Mouse (Mus musculus): Measurements from ENCODE around the gene Dnaic1. TPM values are rescaled to one million over a fixed set of nuclear protein-coding genes. Genes with fewer than 3 reads are reported as not detected.
A peak's percentile ranks its signal among the peaks of the same experiment; 100 is the strongest.
"Not testable (repeated sequence)": the region's sequence is repeated elsewhere in the genome, so short reads cannot be mapped to it uniquely, and the experiment has no call there.

Dnaic1 gene
- polyA plus RNA-seq, 1 experiment from 2014 or later: 1.2 TPM

- no peaks in the 10 kb centered on the region for H3K9me3 ChIP-seq (replicated peaks; ENCODE audit: control insufficient read depth, low read length)
- H3K4me2 ChIP-seq: no peak overlapping the region
- H3K4me3 ChIP-seq (ENCODE audit: low read depth, low read length): no peak overlapping the region
- 48% methylated on average over 2 of the region's 2 CpGs for WGBS (ENCODE audit: insufficient replicate concordance)
- no peak; the same call in 1 of the 2 replicates for ATAC-seq (replicated peaks; ENCODE audit: insufficient number of reproducible peaks, low FRiP score, low TSS enrichment)
- H3K9ac ChIP-seq (ENCODE audit: low read depth, low read length): 0 out of 2 replicates have a peak overlapping the region, but pooled peaks have one; percentile 31
- H3K36me3 ChIP-seq (ENCODE audit: control insufficient read depth, insufficient read depth, low read length): no peaks in the 10 kb centered on the region
- H3K27me3 ChIP-seq (ENCODE audit: control insufficient read depth, insufficient read depth, low read length): peaks cover 13% of the 10 kb centered on the region
- H3K27ac ChIP-seq (ENCODE audit: low read depth, low read length): no peak overlapping the region
- H3K4me1 ChIP-seq (ENCODE audit: control insufficient read depth, insufficient read depth, low read length): peaks cover 49% of the 10 kb centered on the region
Measured at GRCm38 (mm10) chr4:41679291-41679690, 109.7 kb downstream of the Dnaic1 start.

- Histone ChIP-seq H3K9me3 (replicated peaks; ENCODE audit: control insufficient read depth, low read length) (no peaks in the 10 kb centered on the region), H3K36me3 (ENCODE audit: control insufficient read depth, insufficient read depth, low read length) (no peaks in the 10 kb centered on the region), H3K4me2 (no peak overlapping the region), H3K4me1 (ENCODE audit: control insufficient read depth, insufficient read depth, low read length) (peaks cover 43% of the 10 kb centered on the region), H3K9ac (ENCODE audit: low read depth, low read length) (no peak overlapping the region), H3K4me3 (ENCODE audit: low read depth, low read length) (no peak overlapping the region), H3K27ac (ENCODE audit: low read depth, low read length) (no peak overlapping the region), H3K27me3 (ENCODE audit: control insufficient read depth, insufficient read depth, low read length) (peaks cover 7% of the 10 kb centered on the region)
- 78% methylated on average over 4 of the region's 4 CpGs for WGBS (ENCODE audit: insufficient replicate concordance)
- ATAC-seq (replicated peaks; ENCODE audit: insufficient number of reproducible peaks, low FRiP score, low TSS enrichment): no peak
Measured at GRCm38 (mm10) chr4:41681176-41681575, 111.6 kb downstream of the Dnaic1 start.

GRCm38 (mm10) chr4:41681947-41682346, 112.4 kb downstream of the Dnaic1 start:
- Histone ChIP-seq H3K9ac (ENCODE audit: low read depth, low read length) (no peak overlapping the region), H3K27me3 (ENCODE audit: control insufficient read depth, insufficient read depth, low read length) (peaks cover 3% of the 10 kb centered on the region), H3K4me1 (ENCODE audit: control insufficient read depth, insufficient read depth, low read length) (peaks cover 35% of the 10 kb centered on the region), H3K4me2 (no peak overlapping the region), H3K27ac (ENCODE audit: low read depth, low read length) (no peak overlapping the region), H3K9me3 (replicated peaks; ENCODE audit: control insufficient read depth, low read length) (no peaks in the 10 kb centered on the region), H3K4me3 (ENCODE audit: low read depth, low read length) (no peak overlapping the region), H3K36me3 (ENCODE audit: control insufficient read depth, insufficient read depth, low read length) (no peaks in the 10 kb centered on the region)
- no peak for ATAC-seq (replicated peaks; ENCODE audit: insufficient number of reproducible peaks, low FRiP score, low TSS enrichment)
- 56% methylated on average over 10 of the region's 10 CpGs for WGBS (ENCODE audit: insufficient replicate concordance)

GRCm38 (mm10) chr4:41682789-41683188, 113.2 kb downstream of the Dnaic1 start:
- H3K27me3 ChIP-seq (ENCODE audit: control insufficient read depth, insufficient read depth, low read length): peaks cover 2% of the 10 kb centered on the region
- H3K4me3 ChIP-seq (ENCODE audit: low read depth, low read length): no peak overlapping the region
- 9% methylated on average over 6 of the region's 6 CpGs for WGBS (ENCODE audit: insufficient replicate concordance)
- no peak overlapping the region; the same call in 1 of the 2 replicates for H3K4me2 ChIP-seq
- no peak overlapping the region for H3K9ac ChIP-seq (ENCODE audit: low read depth, low read length)
- no peak for ATAC-seq (replicated peaks; ENCODE audit: insufficient number of reproducible peaks, low FRiP score, low TSS enrichment)
- H3K27ac ChIP-seq (ENCODE audit: low read depth, low read length): no peak overlapping the region
- H3K9me3 ChIP-seq (replicated peaks; ENCODE audit: control insufficient read depth, low read length): no peaks in the 10 kb centered on the region
- H3K4me1 ChIP-seq (ENCODE audit: control insufficient read depth, insufficient read depth, low read length): peaks cover 31% of the 10 kb centered on the region
- H3K36me3 ChIP-seq (ENCODE audit: control insufficient read depth, insufficient read depth, low read length): no peaks in the 10 kb centered on the region

GRCm38 (mm10) chr4:41683303-41683702, 113.7 kb downstream of the Dnaic1 start:
- H3K27me3 ChIP-seq (ENCODE audit: control insufficient read depth, insufficient read depth, low read length); H3K9me3 ChIP-seq (replicated peaks; ENCODE audit: control insufficient read depth, low read length); H3K36me3 ChIP-seq (ENCODE audit: control insufficient read depth, insufficient read depth, low read length); H3K4me3 ChIP-seq (ENCODE audit: low read depth, low read length); H3K27ac ChIP-seq (ENCODE audit: low read depth, low read length); H3K9ac ChIP-seq (ENCODE audit: low read depth, low read length): not testable (repeated sequence)
- Histone ChIP-seq H3K4me2 (peak overlapping the region; percentile 40), H3K4me1 (ENCODE audit: control insufficient read depth, insufficient read depth, low read length) (peaks cover 28% of the 10 kb centered on the region)
- WGBS (ENCODE audit: insufficient replicate concordance): 0% methylated on average over 2 of the region's 27 CpGs
- ATAC-seq (replicated peaks; ENCODE audit: insufficient number of reproducible peaks, low FRiP score, low TSS enrichment): peak; percentile 52; the same call in 1 of the 2 replicates

GRCm38 (mm10) chr4:41684131-41684930, 114.8 kb downstream of the Dnaic1 start:
- H3K27ac ChIP-seq (ENCODE audit: low read depth, low read length); H3K9me3 ChIP-seq (replicated peaks; ENCODE audit: control insufficient read depth, low read length); H3K9ac ChIP-seq (ENCODE audit: low read depth, low read length); H3K27me3 ChIP-seq (ENCODE audit: control insufficient read depth, insufficient read depth, low read length); H3K36me3 ChIP-seq (ENCODE audit: control insufficient read depth, insufficient read depth, low read length): not testable (repeated sequence)
- Histone ChIP-seq H3K4me1 (ENCODE audit: control insufficient read depth, insufficient read depth, low read length) (peaks cover 17% of the 10 kb centered on the region), H3K4me3 (ENCODE audit: low read depth, low read length) (peak overlapping the region; percentile 22; the same call in 1 of the 2 replicates), H3K4me2 (peak overlapping the region; percentile 46)
- ATAC-seq (replicated peaks; ENCODE audit: insufficient number of reproducible peaks, low FRiP score, low TSS enrichment): 0 out of 2 replicates have a peak, but pooled peaks have one; percentile 14
- 2% methylated on average over 21 of the region's 27 CpGs for WGBS (ENCODE audit: insufficient replicate concordance)

GRCm38 (mm10) chr4:41684931-41685453, 115.4 kb downstream of the Dnaic1 start:
- not testable (repeated sequence) for H3K27me3 ChIP-seq (ENCODE audit: control insufficient read depth, insufficient read depth, low read length); H3K27ac ChIP-seq (ENCODE audit: low read depth, low read length); H3K4me2 ChIP-seq; H3K36me3 ChIP-seq (ENCODE audit: control insufficient read depth, insufficient read depth, low read length); ATAC-seq (replicated peaks; ENCODE audit: insufficient number of reproducible peaks, low FRiP score, low TSS enrichment); H3K9me3 ChIP-seq (replicated peaks; ENCODE audit: control insufficient read depth, low read length); H3K9ac ChIP-seq (ENCODE audit: low read depth, low read length); H3K4me3 ChIP-seq (ENCODE audit: low read depth, low read length)
- 0% methylated on average over 13 of the region's 14 CpGs for WGBS (ENCODE audit: insufficient replicate concordance)
- peaks cover 11% of the 10 kb centered on the region for H3K4me1 ChIP-seq (ENCODE audit: control insufficient read depth, insufficient read depth, low read length)

GRCm38 (mm10) chr4:41685882-41686492, 116.4 kb downstream of the Dnaic1 start:
- not testable (repeated sequence) for H3K4me1 ChIP-seq (ENCODE audit: control insufficient read depth, insufficient read depth, low read length); H3K27me3 ChIP-seq (ENCODE audit: control insufficient read depth, insufficient read depth, low read length); H3K4me2 ChIP-seq; H3K9ac ChIP-seq (ENCODE audit: low read depth, low read length); H3K36me3 ChIP-seq (ENCODE audit: control insufficient read depth, insufficient read depth, low read length); ATAC-seq (replicated peaks; ENCODE audit: insufficient number of reproducible peaks, low FRiP score, low TSS enrichment); H3K27ac ChIP-seq (ENCODE audit: low read depth, low read length); H3K9me3 ChIP-seq (replicated peaks; ENCODE audit: control insufficient read depth, low read length); H3K4me3 ChIP-seq (ENCODE audit: low read depth, low read length)
- 57% methylated on average over 9 of the region's 10 CpGs for WGBS (ENCODE audit: insufficient replicate concordance)

Data from heart, embryonic 11.5 days (tissue).